Mouse (Mus musculus) ZHBTc4 (cell line): Measurements from ENCODE around the gene Wasf2.

Source experiments
- DNase-seq: peaks from one replicate; pipeline ENCODE4 v3.0.0-alpha.2; 2011; ENCODE audit warnings: low read depth, low spot score

Gene Wasf2

GRCm38 (mm10) chr4:133200343-133200742 lies 70.0 kb downstream of the Wasf2 start:
- no peak for DNase-seq

- DNase-seq = peak; percentile 63
Measured at GRCm38 (mm10) chr4:133201006-133201771, 70.9 kb downstream of the Wasf2 start.

- DNase-seq = no peak
Measured at GRCm38 (mm10) chr4:133202254-133202653, 71.9 kb downstream of the Wasf2 start.

GRCm38 (mm10) chr4:133203591-133203990 lies 73.3 kb downstream of the Wasf2 start:
- no peak for DNase-seq

- no peak for DNase-seq
Measured at GRCm38 (mm10) chr4:133204379-133204778, 74.1 kb downstream of the Wasf2 start.

GRCm38 (mm10) chr4:133209366-133209765 lies 79.1 kb downstream of the Wasf2 start:
- peak; percentile 80 for DNase-seq

GRCm38 (mm10) chr4:133210023-133210787 lies 79.9 kb downstream of the Wasf2 start:
- DNase-seq = no peak

- DNase-seq = no peak
Measured at GRCm38 (mm10) chr4:133210788-133211390, 80.6 kb downstream of the Wasf2 start.

- DNase-seq = no peak
Measured at GRCm38 (mm10) chr4:133211751-133212561, 81.7 kb downstream of the Wasf2 start, which contains the start of the genes Cd164l2 and Gpr3. TSS of gene Cd164l2 (plus strand) at chr4:133212131. TSS of gene Gpr3 (minus strand) at chr4:133212536.

- peak; percentile 88 for DNase-seq
Measured at GRCm38 (mm10) chr4:133212562-133213267, 82.4 kb downstream of the Wasf2 start.

GRCm38 (mm10) chr4:133213268-133213590 lies 82.9 kb downstream of the Wasf2 start:
- DNase-seq = no peak

- DNase-seq = no peak
Measured at GRCm38 (mm10) chr4:133213661-133214060, 83.4 kb downstream of the Wasf2 start.

- DNase-seq = peak; percentile 88
Measured at GRCm38 (mm10) chr4:133217641-133218040, 87.3 kb downstream of the Wasf2 start.

GRCm38 (mm10) chr4:133218745-133219144 lies 88.4 kb downstream of the Wasf2 start:
- no peak for DNase-seq

- peak; percentile 86 for DNase-seq
Measured at GRCm38 (mm10) chr4:133220656-133221055, 90.4 kb downstream of the Wasf2 start.

GRCm38 (mm10) chr4:133221701-133222100 lies 91.4 kb downstream of the Wasf2 start:
- no peak for DNase-seq

GRCm38 (mm10) chr4:133223875-133224274 lies 93.6 kb downstream of the Wasf2 start:
- peak; percentile 68 for DNase-seq

- no peak for DNase-seq
Measured at GRCm38 (mm10) chr4:133226073-133226472, 95.8 kb downstream of the Wasf2 start.

- peak; percentile 36 for DNase-seq
Measured at GRCm38 (mm10) chr4:133227636-133228035, 97.3 kb downstream of the Wasf2 start.

- no peak for DNase-seq
Measured at GRCm38 (mm10) chr4:133229582-133229981, 99.3 kb downstream of the Wasf2 start.
